Mouse (Mus musculus): ENCODE results near the gene Grik3. TPM values are rescaled to one million over a fixed set of nuclear protein-coding genes. Genes with fewer than 3 reads are reported as not detected.

Grik3 gene
- total and polyA plus RNA-seq, 3 experiments: under 0.01 TPM; not detected in 2

DNA sequence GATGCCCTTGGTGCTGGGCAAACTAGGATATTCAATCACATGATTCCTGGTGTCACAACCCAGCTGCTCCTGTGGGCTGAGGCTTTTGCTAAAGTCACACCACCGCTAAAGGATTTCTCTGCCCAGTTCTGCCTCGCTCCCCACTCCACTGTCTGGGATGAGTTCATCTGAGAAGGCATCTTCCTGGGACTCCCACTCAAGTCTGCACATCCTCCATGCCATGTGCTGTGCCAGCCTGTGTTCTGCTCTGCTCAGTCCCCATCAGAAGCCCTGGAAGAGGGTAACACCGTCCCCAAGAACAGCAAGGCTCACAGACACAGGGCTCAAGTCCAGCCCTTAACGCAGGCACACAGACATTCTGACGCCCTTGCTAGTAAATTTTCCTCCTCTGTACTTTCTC is 265.9 kb downstream of the Grik3 start:
- H3K27me3 ChIP-seq (ENCODE audit: control insufficient read depth in 1 of 2, insufficient read depth in 2 of 2, low read length in 2 of 2): no peaks in the 10 kb centered on the region
- DNase-seq (ENCODE audit: low read depth, low spot score): no peak
- H3K4me3 ChIP-seq (ENCODE audit: control insufficient read depth in 1 of 2, insufficient read depth in 1 of 2, low read depth in 2 of 2, low read length in 2 of 2): no peak overlapping the region
- TF ChIP-seq HCFC1 (IDR thresholded peaks at IDR 0.05; ENCODE audit: low read depth, low read length) (no peak), POLR2A (IDR thresholded peaks at IDR 0.05; ENCODE audit: control insufficient read depth in 1 of 2, insufficient read depth in 1 of 2, low read depth in 1 of 2, low read length in 2 of 2, poor library complexity in 1 of 2) (no peak), CHD2 (IDR thresholded peaks at IDR 0.05; ENCODE audit: low read length) (no peak), ZC3H11A (IDR thresholded peaks at IDR 0.05; ENCODE audit: low read depth, low read length) (no peak), MAX (IDR thresholded peaks at IDR 0.05; ENCODE audit: low read length) (no peak), MAZ (IDR thresholded peaks at IDR 0.05; ENCODE audit: low read depth, low read length) (no peak), ETS1 (IDR thresholded peaks at IDR 0.05; ENCODE audit: low read depth, low read length) (no peak)
- H3K36me3 ChIP-seq (ENCODE audit: control insufficient read depth in 1 of 2, insufficient read depth in 2 of 2, low read length in 2 of 2): no peaks in the 10 kb centered on the region
- H3K9me3 ChIP-seq (replicated peaks; ENCODE audit: insufficient read depth, low read length): no peaks in the 10 kb centered on the region
- H3K9ac ChIP-seq (ENCODE audit: control insufficient read depth, low read depth, low read length, poor library complexity, severe bottlenecking): no peak overlapping the region
- no peaks in the 10 kb centered on the region for H3K4me1 ChIP-seq (ENCODE audit: control insufficient read depth in 1 of 2, insufficient read depth in 2 of 2, low read length in 2 of 2)
- no peak overlapping the region for H3K27ac ChIP-seq (ENCODE audit: control insufficient read depth, low read depth, low read length)
- no peaks in the 10 kb centered on the region for H3K79me2 ChIP-seq (ENCODE audit: control insufficient read depth, insufficient read depth, low read length, poor library complexity)

DNA sequence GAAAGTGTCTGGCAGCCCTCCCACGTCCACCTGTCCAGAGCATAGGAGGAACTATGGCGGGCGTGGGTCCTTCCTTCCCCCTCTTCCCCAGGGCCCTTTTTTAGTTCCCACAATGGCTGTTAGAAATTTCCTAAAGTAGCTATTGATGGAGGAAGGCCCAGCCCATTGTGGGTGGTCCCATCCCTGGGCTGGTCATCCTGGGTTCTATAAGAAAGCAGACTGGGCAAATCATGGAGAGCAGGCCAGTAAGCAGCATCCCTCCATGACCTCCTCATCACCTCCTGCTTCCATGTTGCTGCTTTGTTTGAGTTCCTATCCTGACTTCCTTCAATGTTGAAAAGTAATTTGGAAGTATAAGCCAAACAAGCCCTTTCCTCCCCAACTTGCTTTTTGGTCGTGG is 269.8 kb downstream of the Grik3 start:
- Histone ChIP-seq H3K4me1 (ENCODE audit: control insufficient read depth in 1 of 2, insufficient read depth in 2 of 2, low read length in 2 of 2) (no peaks in the 10 kb centered on the region), H3K27ac (ENCODE audit: control insufficient read depth, low read depth, low read length) (no peak overlapping the region), H3K79me2 (ENCODE audit: control insufficient read depth, insufficient read depth, low read length, poor library complexity) (no peaks in the 10 kb centered on the region), H3K4me3 (ENCODE audit: control insufficient read depth in 1 of 2, insufficient read depth in 1 of 2, low read depth in 2 of 2, low read length in 2 of 2) (no peak overlapping the region), H3K9me3 (replicated peaks; ENCODE audit: insufficient read depth, low read length) (no peaks in the 10 kb centered on the region), H3K9ac (ENCODE audit: control insufficient read depth, low read depth, low read length, poor library complexity, severe bottlenecking) (no peak overlapping the region), H3K27me3 (ENCODE audit: control insufficient read depth in 1 of 2, insufficient read depth in 2 of 2, low read length in 2 of 2) (no peaks in the 10 kb centered on the region), H3K36me3 (ENCODE audit: control insufficient read depth in 1 of 2, insufficient read depth in 2 of 2, low read length in 2 of 2) (no peaks in the 10 kb centered on the region)
- no peak for DNase-seq (ENCODE audit: low read depth, low spot score)
- TF ChIP-seq MAFK (IDR thresholded peaks at IDR 0.05; ENCODE audit: borderline replicate concordance, low read depth, low read length) (no peak), JUND (IDR thresholded peaks at IDR 0.05; ENCODE audit: low read depth, low read length) (no peak), NRF1 (IDR thresholded peaks at IDR 0.05; ENCODE audit: insufficient read depth, low read depth, low read length, poor library complexity, severe bottlenecking) (no peak), ZMIZ1 (IDR thresholded peaks at IDR 0.05; ENCODE audit: low read depth, low read length) (no peak), RAD21 (IDR thresholded peaks at IDR 0.05; ENCODE audit: low read depth, low read length) (no peak), MYC (IDR thresholded peaks at IDR 0.05; ENCODE audit: low read depth, low read length) (no peak), UBTF (IDR thresholded peaks at IDR 0.05; ENCODE audit: borderline replicate concordance, insufficient read depth, low read depth, low read length) (no peak), GABPA (IDR thresholded peaks at IDR 0.05; ENCODE audit: low read depth, low read length) (no peak), ELF1 (IDR thresholded peaks at IDR 0.05; ENCODE audit: low read depth, low read length) (no peak), NELFE (IDR thresholded peaks at IDR 0.05; ENCODE audit: low read depth, low read length) (no peak), TCF12 (IDR thresholded peaks at IDR 0.05; ENCODE audit: low read depth, low read length) (no peak), POLR2AphosphoS5 (IDR thresholded peaks at IDR 0.05; ENCODE audit: borderline replicate concordance, low read depth, low read length) (no peak), ZC3H11A (IDR thresholded peaks at IDR 0.05; ENCODE audit: low read depth, low read length) (no peak), CHD2 (IDR thresholded peaks at IDR 0.05; ENCODE audit: low read length) (no peak), EP300 (IDR thresholded peaks at IDR 0.05; ENCODE audit: low read depth in 1 of 2, low read length in 2 of 2) (no peak), SMC3 (IDR thresholded peaks at IDR 0.05; ENCODE audit: low read depth, low read length) (no peak)

Data from MEL (cell line).